Mouse (Mus musculus): ENCODE results near the gene Prkacb. TPM values are rescaled to one million over a fixed set of nuclear protein-coding genes. Genes with fewer than 3 reads are reported as not detected.

Gene Prkacb
- total RNA-seq, 1 experiment from 2014 or later, result 102 TPM

- no peak for ATAC-seq (replicated peaks; ENCODE audit: low read depth, poor library complexity, severe bottlenecking)
These were observed 131.1 kb downstream of the Prkacb start for GRCm38 (mm10) chr3:146681696-146682095.

GRCm38 (mm10) chr3:146680625-146681024 is 132.2 kb downstream of the Prkacb start:
- ATAC-seq (replicated peaks; ENCODE audit: low read depth, poor library complexity, severe bottlenecking), result no peak

GRCm38 (mm10) chr3:146679646-146680045 is 133.1 kb downstream of the Prkacb start:
- ATAC-seq (replicated peaks; ENCODE audit: low read depth, poor library complexity, severe bottlenecking), result no peak

Other genes with a start within 250 kb of the Prkacb start
- not detected in 2 replicates for gene Uox, start 242.6 kb downstream of the Prkacb start, total RNA-seq (2017)
- gene Dnase2b, start 197.4 kb downstream of the Prkacb start, total RNA-seq (2017), result 0.64 TPM in 1 of 2 replicates, not detected in the other
- gene 4930503B20Rik, start 161.7 kb downstream of the Prkacb start, total RNA-seq (2017), result 0.91 TPM in 1 of 2 replicates, not detected in the other
- gene Samd13, start 127.4 kb downstream of the Prkacb start, total RNA-seq (2017), result 1.7 and 4.2 TPM in 2 replicates
- gene Ttll7, start 39.4 kb upstream of the Prkacb start, total RNA-seq (2017), result 0.09 TPM in 1 of 2 replicates, not detected in the other